Mouse (Mus musculus): ENCODE data around the gene Ids.
"Not testable (repeated sequence)": the region's sequence is repeated elsewhere in the genome, so short reads cannot be mapped to it uniquely, and the experiment has no call there.

The Ids gene

DNA sequence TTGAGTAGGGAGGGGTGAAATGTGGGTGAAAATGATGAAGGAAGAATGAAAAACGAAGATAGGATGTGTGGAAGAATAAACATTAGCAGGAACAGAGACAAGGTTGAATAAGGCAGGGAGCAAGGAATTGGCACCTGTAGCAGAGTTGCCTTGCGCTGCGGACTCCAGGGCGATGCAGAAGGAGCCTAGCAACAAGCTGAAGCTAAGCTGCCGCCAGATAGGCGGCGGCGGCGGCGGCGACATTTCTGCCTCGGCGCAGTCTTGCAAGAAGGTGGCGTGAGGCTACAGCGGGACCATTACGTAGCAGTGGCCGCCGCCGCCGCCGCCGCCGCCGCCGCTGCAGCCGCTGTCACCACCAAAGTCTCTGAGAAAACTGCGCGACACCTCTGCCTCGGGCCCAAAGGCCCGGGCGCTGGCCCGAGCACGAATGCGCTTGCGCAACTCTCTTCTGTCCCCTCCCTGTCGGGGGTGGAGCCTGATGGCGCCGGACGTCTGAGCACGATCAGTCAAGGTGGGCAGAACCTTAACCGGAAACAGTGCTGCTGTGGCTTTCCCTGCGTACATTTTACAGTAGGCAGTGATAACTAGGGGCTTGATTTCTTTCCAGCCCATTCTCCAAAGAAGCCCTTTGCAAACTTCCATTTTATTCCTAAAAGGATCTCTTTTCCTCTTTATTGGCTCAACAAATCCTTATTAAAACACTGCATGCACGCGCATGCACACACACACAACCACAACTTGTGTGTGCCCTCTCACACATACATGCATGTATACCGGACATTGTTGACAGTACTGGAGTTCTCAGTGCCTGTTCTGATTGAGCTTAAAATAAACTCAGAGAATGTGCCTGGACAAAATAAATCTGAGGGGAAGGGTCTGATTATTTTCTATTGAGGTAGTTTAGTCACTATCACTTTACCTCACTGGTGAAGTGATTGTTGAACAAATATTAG is at the start of gene Ids:
Ids (minus strand) TSS at position 424 of the 953 bp plus-strand sequence.
- DNase-seq (ENCODE audit: extremely low read depth, low read depth), result peak; percentile 81

DNA sequence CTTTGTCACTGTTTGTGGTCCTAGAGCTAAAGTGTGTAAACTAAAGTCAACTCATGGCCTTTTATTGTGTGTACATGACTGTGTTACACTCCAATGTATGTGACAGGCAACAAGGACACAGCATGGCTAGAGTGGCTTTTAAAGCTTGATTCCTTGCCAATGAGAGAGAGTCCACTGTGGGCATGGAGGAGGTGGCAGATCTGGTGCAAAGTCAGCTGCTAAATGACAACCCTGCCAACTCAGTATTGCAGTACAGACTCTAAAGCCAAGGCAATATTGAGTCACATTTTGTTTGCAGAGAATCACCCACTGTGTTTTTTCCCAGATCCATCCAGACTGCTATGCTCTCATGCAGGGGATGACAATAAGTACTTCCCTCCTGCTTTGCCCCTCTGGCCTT is 27.8 kb upstream of the Ids start:
- not testable (repeated sequence) for DNase-seq (ENCODE audit: extremely low read depth, low read depth)

DNA sequence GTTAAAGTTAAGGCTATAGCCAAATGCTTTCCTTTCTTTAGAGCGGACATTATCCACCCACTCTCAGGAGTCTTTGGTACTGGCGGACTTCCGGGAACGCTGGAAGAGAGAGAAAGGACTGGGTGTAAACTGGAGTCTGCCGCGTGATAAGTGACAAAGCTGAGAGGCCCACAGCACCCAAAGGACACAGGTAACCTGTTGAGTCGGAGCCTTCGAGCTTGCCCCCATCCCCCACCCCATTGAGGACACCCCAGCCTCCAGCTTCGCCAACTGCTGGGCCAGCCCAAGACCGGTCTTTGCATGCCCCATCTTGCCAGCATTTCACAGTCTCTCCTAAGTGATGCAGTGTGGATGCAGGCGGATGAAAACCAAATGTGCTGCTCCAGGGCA is 21.1 kb upstream of the Ids start:
- no peak for DNase-seq (ENCODE audit: extremely low read depth, low read depth)

DNA sequence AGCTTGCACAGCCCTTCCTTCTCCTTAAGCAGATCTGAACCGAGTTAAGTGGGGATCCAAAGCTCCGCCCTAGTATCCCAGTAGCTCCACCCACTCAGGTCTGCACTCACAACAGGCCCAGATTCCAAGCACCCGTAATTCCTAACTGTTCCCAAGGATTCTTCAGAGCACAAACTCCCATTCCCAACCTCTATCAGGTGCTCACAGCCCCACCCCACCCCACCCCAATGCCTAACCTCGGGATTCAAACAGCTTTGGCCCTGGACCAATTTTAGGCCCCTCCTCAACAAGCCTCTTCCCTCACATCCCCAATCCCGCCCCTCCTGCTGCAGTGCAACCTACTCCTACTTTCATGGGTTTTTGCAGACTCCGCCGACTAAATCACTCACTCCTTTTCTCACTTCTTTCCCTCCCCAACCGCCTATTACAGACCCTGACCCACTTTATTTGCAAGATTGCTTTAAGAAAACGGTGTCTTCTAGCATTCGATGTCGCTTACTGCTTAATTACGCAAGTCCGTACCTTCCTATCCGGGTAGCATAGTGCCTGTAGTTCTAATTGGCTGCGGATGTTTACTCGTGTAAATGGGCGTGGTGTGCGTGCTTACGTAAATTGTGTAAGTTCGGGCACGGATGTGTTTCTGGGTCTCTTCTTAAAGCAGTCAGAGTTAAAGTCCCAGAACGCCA is 20.5 kb upstream of the Ids start, which contains the start of gene 1110012L19Rik:
1110012L19Rik (plus strand) TSS at position 602 of the 686 bp plus-strand sequence.
- DNase-seq (ENCODE audit: extremely low read depth, low read depth), result peak; percentile 96

DNA sequence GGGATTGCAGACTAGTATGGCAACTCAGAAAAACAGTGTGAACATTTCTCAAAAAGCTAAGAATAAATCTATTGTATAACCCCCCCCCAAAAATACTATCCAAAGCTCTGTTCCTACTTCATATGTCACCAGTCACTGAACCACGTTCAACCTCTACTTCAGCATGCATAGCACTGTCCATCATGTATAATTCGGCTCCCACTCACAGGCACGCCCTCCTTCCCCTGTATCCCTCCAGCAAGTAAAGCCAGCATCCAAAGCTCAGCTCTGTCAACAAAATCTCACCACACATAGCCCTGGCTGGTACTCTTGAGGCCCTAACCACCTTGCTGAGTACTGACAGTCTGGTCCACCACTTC is 20.0 kb upstream of the Ids start:
- DNase-seq (ENCODE audit: extremely low read depth, low read depth), result no peak

DNA sequence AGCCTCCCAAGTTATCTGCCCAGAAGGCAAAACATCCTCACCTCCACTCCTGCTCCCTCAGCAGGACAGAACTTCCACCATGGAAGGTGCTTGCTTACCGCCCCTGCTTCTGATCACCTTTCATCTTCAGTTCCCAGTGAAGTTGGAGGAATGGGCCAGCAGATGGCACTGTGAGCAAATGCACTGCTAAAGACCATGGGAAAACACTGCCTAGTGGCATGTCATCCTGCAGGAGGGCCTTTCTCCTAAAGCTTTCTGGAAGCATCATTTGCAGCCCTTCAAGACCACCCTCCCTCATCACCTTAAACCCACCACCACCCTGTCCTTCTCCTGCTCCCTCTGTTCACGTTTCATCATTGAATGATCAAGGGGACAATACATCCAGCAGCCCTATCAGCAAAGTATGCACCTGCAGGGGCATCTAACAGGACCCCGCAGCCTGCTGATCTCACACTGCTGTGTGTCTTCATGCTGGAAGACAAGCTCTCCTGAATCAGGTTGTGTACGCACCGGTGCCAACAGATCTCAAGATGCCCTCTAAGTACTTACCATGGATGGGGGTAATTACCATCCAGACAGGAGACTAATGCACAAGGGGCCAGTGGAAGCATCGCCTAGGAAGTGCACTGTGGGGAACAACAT is 9.7 kb upstream of the Ids start:
- DNase-seq (ENCODE audit: extremely low read depth, low read depth), result not testable (repeated sequence)

DNA sequence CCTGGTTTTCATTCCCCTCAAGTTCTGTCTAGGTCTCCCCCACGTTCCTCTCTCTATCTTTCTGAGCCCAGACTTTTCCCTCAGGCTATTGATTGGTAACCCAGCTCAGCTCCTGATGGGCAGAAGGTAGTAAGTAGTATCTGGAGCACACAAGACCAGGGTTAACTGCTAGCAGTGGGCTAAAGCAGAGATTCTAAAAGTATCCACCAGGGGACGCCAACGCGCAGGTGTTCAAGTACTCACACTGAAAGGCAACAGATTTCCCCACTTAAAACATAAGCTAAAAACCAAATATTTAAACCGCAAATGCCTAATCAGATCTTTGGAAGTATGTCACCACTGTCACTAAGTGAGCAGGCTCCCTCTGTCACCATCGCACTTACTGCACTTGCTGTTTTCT is 4.9 kb upstream of the Ids start:
- DNase-seq (ENCODE audit: extremely low read depth, low read depth), result not testable (repeated sequence)

DNA sequence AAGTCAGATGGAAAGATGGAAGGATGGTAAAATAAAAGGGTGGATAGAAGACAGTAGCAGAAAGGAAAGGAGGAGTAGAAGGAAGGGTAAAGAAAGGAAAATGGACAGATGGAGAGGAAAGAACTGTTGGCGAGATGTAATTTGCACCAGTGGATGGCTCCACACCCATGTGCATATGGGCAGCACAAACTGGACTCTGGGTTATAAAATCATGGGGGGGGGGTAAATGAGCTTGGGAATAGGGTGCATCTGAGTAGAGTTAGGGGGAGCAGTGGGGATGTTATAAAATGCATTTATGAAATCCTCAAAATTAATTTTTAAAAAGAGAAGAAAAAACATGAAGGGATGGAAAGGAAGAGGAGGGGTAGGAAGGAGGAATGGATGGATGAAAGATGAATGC is 682 bp downstream of the Ids start:
- no peak for DNase-seq (ENCODE audit: extremely low read depth, low read depth)

DNA sequence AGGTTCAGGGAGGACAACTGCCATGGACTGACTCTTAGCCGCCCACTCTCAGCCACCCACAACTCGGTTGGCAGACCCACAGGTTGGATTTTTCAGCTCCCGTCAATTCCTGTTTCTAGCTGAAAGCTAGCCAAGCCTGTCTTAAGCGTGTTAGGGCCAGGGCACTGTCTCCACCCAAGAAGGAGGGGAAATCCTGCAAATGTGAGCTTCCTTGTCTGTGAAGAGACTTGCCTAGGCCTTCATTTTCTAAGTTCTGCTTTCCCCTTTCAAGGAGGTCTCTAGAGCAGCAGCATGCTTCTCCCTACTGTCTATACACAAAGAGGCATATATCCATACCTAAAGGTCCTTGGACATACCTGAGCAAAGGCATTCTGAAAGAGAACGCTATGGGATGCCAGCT is 1.4 kb downstream of the Ids start:
- no peak for DNase-seq (ENCODE audit: extremely low read depth, low read depth)

DNA sequence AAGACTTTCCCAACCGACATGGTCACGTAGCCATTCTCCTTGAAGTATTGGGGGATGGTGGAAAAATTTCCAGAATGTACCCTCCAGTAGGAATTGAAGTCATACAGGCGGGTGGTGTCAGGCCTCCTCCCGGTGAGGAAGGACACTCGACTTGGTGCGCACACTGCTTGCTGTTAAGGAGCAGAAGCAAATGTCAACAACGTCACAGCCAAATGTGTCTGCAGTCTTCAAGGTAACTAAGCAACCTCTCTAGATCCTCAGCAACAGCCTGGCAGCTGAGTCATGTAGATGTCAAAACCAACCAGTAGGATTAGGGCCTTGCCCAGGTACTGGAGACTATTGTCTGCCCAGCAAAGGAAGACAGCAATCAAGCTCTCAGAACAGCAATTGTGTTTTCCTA is 1.9 kb downstream of the Ids start:
- DNase-seq (ENCODE audit: extremely low read depth, low read depth), result no peak

DNA sequence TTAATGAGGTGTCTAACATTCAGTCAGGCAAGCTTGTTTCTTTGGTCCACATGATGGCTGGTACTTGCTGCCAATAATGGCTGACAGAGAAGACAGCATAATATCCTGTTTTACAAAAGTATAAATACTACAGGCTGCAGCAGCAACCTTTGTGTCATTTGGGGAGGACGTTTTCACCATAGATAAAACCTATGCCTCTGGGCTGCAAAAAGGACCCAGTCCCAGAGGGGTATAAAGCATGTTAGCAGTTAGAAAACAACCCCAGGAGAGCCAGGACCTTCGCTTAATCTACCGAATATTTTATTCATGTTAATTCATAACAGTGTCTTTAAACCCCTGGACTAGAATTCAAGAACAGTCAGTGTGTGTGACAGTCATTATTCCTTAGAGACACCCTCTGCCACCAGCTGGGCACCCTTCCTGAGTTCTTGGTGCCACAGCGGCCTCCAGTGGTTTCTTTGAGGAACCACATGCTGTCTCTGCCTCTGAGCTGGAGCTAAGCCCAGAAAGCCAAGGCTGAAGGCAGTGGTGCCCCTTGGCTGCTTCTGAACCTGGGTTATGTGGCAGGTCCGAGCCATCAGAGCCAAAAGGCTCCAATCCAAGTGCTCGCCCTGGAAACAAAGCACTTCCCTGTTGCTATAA is 34.6 kb downstream of the Ids start:
- DNase-seq (ENCODE audit: extremely low read depth, low read depth), result peak; percentile 23

DNA sequence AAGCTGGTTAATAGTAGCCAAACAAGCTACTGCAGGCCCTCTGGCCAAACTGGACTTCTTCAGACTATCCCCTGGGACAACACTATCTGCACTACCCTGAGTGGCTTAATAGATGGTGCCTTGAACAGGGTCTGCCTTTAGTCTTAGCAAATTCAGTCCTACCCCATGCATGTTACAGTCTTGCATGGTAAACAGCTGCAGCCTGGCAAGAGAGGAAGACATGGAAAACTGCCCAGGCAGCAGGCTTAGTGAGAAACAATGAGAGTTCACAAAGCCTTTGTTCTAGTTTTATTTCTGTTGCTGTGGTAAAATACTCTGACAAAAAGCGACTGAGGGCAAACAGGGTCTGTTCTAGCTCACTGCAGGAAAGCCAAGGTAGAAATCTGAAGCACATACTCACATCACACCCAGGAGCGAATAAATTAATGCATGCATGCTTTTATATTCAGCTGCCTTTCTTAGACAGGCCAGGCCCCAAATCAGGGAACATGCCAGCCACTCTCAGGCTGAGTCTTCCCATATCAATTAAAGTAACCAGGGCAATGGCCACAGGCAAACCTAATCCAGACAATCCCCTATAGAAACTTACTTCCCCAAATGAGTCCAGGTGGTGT is 36.2 kb downstream of the Ids start:
- DNase-seq (ENCODE audit: extremely low read depth, low read depth), result no peak

DNA sequence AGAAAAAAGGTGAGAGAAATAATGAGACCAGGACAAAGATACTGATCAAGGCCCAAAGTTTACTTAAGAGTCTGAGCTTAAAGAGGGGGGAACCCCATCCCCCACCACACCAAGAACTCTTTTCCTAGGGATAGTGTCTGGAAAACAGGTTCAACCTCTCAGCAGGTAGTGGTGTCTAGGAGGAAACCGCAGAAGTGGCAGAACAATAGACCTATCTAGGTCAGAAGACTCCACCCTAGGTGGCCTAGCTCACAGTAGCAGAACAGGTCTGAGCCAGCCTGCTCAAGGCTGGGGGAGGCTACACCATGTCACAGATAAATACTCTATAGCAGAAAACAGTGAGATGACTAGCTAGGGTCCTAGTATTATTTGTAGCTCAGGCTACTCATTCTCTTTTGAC is 37.2 kb downstream of the Ids start:
- DNase-seq (ENCODE audit: extremely low read depth, low read depth), result no peak

DNA sequence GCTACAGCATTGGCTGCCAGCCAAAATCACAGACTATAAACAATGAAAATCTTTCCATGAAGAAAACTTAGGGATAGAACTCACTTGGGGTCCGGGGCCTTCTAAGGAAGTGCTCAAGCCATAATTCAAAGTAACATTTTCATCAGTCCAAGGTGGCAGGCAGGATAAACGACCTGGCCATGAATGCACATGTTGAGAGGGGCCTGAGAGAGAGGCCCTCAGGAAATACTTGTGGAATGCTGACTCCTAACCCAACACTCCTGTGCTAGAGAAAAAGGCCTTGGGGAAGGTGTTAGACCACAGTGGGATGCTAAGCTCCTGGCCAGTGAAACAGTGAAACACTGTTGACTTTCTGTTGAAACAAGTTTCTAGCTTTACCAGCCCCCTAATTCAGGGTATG is 45.6 kb downstream of the Ids start:
- DNase-seq (ENCODE audit: extremely low read depth, low read depth), result no peak

DNA sequence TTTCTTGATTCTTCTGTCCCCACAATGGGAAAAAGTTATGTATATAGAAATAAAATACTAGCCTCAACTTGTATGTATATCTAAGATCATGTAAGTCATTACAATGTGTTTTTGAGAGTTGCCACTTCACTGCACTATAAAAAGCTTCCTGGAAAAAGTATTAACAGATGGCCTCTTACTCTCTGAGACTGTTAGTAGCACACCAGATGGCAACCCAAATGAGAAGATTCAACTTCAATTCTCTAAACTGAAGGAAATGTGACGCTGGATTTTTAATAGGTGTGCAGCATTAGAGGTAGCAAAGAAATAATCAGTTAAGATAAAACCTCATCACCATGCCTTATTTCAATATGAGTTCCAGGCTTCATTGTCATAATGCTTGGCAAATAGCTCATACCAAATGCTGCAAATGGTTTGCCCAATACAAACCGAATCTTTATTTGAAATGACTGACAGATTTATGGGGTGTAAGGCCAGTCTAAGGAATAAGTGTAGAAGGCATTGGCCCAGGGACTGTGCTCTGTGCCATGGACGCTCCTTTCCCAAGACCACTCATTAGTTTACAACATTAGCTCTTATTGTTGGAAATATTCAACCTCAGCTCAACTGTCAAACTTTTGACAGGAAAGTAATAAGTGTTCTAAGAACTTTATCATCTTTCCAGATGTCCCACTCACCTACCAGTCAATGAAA is 49.8 kb downstream of the Ids start:
- DNase-seq (ENCODE audit: extremely low read depth, low read depth), result no peak

Data from MEL-GATA-1-ER (cell line).